Mouse (Mus musculus) brain, embryonic 14.5 days (tissue): ENCODE data around the gene Lmtk3. TPM values are rescaled to one million over a fixed set of nuclear protein-coding genes. Genes with fewer than 3 reads are reported as not detected.
A peak's percentile ranks its signal among the peaks of the same experiment; 100 is the strongest.

Source experiments
- DNase-seq: peaks from one replicate; pipeline ENCODE4 v3.0.0-alpha.2; 2011; ENCODE audit warnings: low read depth
- CTCF ChIP-seq: fragments of 200-500 bp; IDR thresholded peaks from 2 replicates; pipeline ENCODE4 v1.5.1; 2012; ENCODE audit warnings: inconsistent platforms, mild to moderate bottlenecking, moderate library complexity, borderline replicate concordance; ENCODE audit not compliant: insufficient read depth, insufficient read length; ENCODE audit errors: extremely low read depth
- POLR2A ChIP-seq: fragments of 200-500 bp; IDR thresholded peaks from 2 replicates; pipeline ENCODE4 v1.6.1; 2012; ENCODE audit warnings: mild to moderate bottlenecking, inconsistent platforms, borderline replicate concordance; ENCODE audit not compliant: poor library complexity, insufficient read depth, insufficient read length, severe bottlenecking; ENCODE audit errors: extremely low read depth
- polyA plus RNA-seq: library from polyadenylated mRNA; depleted of rRNA; stranded (reverse); fragments of >200 nt; gene quantifications from 2 replicates; pipeline ENCODE4 v1.2.3, GENCODE M21; 2012; rRNA removed

Gene Lmtk3
- polyA plus RNA-seq, result 328 and 336 TPM in 2 replicates

- peak; percentile 23; the same call in 1 of the 2 replicates for TF ChIP-seq CTCF
- TF ChIP-seq POLR2A, result 0 out of 2 replicates have a peak, but pooled peaks have one; percentile 19
- peak; percentile 89 for DNase-seq
Measured at GRCm38 (mm10) chr7:45783511-45784091, at the start of gene Lmtk3. Gene Lmtk3 (plus strand): TSS chr7:45783738.

DNA sequence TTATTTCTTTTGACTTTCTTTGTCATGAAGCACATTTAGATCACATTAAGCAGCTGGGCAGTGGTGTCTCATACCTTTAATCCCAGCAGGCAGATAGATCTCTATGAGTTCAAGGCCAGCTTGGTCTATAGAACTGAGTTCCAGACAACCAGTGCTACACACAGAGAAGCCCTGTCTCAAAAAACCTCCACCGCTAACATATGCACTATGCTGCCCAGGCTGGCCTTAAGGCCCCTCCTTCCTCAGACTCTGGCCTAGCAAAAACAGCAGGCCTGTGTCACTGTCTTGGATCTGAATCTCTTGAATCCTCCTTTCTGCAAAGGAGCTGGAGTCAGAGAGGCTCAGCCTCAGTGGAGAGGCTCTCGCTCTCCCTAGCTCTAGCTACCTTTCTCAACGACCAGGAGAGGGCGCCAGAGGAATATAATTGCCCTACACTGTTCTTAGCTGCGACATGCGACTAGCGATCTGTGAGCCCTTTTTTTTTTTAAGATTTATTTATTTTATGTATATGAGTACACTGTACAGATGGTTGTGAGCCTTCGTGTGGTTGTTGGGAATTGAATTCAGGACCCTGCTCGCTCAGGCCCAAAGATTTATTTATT lies 44.3 kb upstream of the Lmtk3 start:
- TF ChIP-seq POLR2A, result no peak
- peak; percentile 84 for TF ChIP-seq CTCF
- peak; percentile 93 for DNase-seq

DNA sequence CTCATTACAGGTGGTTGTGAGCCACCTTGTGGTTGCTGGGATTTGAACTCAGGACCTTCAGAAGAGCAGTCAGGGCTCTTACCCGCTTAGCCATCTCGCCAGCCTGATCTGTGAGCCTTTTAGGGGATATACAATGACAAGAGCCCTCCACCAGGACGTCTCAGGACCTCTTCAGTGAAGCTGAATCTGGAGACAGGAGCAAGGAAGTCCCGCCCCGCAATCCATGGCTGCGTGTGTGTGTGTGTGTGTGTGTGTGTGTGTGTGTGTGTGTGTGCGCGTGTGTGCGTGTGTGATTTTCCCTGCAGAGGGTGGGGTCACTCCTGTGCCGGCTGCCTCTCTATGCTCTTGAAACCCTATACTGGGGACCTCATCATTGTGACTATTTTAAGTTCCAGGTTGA lies 43.7 kb upstream of the Lmtk3 start:
- TF ChIP-seq POLR2A, result no peak
- TF ChIP-seq CTCF, result no peak
- DNase-seq, result no peak

- no peak for DNase-seq
- TF ChIP-seq POLR2A (no peak), CTCF (no peak)
Measured at GRCm38 (mm10) chr7:45741308-45741707, 42.2 kb upstream of the Lmtk3 start.

DNA sequence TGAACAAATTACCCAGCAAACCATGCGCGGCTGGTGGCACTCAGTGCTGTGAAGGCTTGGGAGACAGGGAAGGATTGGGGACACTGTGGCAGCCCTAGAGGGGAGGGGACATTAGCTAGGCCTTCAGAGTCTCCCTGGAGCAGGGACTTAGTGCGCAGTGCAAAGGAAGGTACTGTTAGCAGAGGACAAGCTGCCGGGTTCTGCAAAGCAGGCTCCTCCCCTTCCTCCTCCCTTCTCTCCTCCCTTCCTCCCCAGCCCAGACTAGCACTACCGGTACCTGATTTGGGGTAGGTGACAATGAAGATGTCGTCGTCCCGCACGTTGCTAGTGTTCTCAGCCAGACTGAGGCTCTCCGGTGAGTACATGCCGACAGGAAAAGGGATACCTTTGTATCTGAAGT lies 41.8 kb upstream of the Lmtk3 start:
- TF ChIP-seq CTCF (no peak), POLR2A (no peak)
- no peak for DNase-seq

GRCm38 (mm10) chr7:45742338-45742737 lies 41.2 kb upstream of the Lmtk3 start:
- peak; percentile 14 for DNase-seq
- TF ChIP-seq CTCF, result no peak; the same call in 1 of the 2 replicates
- TF ChIP-seq POLR2A, result no peak

- no peak for TF ChIP-seq CTCF
- no peak for TF ChIP-seq POLR2A
- DNase-seq, result peak; percentile 25
Measured at GRCm38 (mm10) chr7:45744387-45744786, 39.2 kb upstream of the Lmtk3 start.

GRCm38 (mm10) chr7:45746518-45746917 lies 37.0 kb upstream of the Lmtk3 start:
- TF ChIP-seq POLR2A (no peak), CTCF (peak; percentile 54; the same call in 1 of the 2 replicates)
- no peak for DNase-seq

DNA sequence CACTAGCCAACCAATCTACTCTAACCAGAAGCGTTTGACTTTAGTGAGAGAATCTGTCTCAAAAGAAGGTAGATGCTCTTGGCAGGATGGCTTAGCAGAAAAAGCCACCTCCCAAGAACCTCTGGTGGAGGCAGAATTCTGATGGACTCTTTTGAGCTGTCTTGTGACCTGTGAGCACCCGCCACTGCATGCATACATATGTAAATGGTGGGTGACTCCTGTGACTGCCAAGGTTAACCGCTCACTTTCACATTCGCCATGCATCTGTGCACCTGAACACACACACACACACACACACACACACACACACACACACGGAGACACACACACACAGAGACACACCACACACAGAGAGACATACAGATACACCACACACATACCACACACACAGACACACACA lies 36.1 kb upstream of the Lmtk3 start:
- no peak for DNase-seq
- TF ChIP-seq POLR2A (no peak), CTCF (no peak)

DNA sequence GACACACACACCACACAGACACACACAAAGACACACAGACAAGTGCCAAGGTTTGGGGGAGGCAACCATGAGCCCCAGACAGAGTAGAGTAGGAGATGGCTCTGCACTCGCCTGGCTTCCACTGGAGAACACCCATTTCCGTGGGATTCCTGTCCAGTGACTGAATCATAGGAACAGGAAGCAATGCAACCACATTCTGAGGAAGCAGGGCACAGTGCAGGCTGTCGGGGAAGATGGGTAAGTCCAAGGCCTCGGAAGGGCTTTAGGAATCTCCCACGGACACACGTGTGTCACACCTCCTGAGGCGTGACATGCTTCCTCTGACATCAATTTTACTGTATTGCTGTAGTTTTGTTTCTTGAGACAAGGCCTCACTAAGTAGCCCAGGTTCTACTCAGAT lies 35.4 kb upstream of the Lmtk3 start:
- DNase-seq, result no peak
- TF ChIP-seq CTCF (no peak), POLR2A (no peak)

DNA sequence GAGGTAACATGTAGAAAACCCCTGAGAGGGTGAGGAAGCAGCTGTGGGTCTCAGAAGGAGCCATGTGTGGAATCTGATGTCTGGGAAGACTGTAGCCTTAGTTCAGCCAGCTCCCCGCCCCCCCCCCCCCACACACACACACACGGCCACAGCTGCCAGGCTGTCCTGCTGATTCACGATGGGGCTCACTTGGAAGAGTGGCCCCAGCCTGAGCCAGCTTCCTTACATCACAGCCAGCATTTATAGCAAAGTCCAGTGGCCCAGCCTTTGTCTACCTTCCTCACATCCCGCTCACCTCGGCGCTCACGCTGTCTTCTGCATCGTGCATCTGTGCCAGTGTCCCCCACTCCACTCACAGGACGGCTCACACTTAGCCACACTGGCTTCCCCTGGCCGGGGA lies 34.1 kb upstream of the Lmtk3 start:
- DNase-seq, result peak; percentile 16
- TF ChIP-seq CTCF (no peak), POLR2A (no peak)

DNA sequence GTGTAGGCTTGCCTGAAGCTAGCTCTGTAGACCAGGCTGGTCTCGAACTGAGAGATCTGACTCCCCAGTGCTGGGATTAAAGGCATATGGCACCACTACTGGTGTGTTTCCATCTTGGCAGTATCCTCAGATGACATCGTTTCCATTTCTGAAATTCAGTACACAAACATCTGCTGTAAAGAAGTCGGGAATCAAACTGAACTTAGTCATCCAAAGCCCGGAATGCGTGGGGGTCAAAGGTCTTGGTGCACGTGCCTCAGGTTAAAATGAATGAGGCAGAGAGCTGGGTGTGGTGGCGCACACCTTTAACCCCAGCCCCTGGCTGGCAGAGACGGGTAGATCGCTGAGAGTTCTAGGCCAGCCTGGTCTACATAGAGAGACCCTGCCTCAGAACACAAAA lies 33.4 kb upstream of the Lmtk3 start:
- TF ChIP-seq POLR2A, result no peak
- no peak for DNase-seq
